Mouse (Mus musculus) lung, postnatal 14 days (tissue): Measurements from ENCODE around the gene Crebl2.

Source experiments
- DNase-seq: peaks from one replicate; pipeline ENCODE4 v3.0.0; 2021

The Crebl2 gene

DNA sequence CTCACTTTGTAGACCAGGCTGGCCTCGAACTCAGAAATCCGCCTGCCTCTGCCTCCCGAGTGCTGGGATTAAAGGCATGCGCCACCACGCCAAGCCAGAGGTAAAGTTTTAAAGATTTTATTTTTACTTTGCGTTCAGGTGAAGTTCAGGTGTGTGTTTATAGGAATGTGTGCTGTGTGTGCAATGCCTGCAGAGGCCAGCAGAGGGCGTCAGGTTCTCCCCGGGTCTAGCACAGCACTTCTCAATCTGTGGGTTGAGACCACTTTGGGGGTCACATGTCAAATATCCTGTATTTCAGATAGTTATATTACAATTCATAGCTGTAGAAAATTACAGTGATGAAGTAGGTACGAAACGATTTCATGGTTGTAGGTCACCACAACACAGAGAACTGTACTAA lies 7.1 kb upstream of the Crebl2 start:
- DNase-seq = no peak

DNA sequence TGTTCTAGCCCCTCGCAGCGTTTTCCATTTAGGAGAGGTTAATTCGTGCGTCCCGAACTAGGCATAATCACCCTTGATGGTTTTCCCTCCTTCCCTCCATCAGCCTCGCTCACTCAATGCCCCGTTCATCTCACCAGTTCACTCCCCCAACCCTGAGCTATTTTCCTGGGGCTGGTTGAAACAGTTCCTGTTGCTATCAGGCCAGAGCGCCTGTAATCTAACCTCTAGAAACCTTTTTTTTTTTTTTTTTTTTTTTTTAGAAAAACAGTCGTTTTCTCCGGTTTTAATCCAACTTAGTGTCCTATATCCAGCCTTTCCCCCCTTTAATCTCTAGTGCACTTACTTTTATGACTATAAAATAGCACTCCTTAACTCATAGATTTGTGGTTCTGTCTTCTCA lies 822 bp downstream of the Crebl2 start:
- no peak for DNase-seq

- DNase-seq = no peak
These were observed 4.8 kb downstream of the Crebl2 start for GRCm38 (mm10) chr6:134834585-134835251.

GRCm38 (mm10) chr6:134838111-134838510 lies 8.2 kb downstream of the Crebl2 start:
- DNase-seq = no peak

- DNase-seq = no peak
These were observed 10.4 kb downstream of the Crebl2 start for GRCm38 (mm10) chr6:134840346-134840745.

DNA sequence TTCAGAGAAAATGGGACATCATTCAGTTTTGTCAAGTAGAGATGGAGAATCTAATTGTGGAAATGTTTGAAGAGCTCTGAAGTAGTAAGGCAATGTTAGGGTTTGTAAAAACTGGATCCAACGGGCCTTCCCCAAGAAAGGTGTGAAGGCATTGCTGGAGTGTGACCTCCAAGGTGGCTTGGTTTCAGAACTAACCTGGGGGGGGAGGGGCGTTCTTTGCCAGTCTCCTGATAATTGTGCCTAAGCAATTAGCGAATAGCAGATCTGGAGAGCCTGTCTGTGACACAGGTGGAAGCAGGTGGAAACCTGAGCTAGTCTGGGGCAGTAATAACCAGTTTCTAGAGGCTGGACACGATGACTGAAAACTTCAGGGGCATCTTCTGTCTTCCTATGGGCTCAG lies 15.8 kb downstream of the Crebl2 start:
- no peak for DNase-seq

GRCm38 (mm10) chr6:134846308-134846707 lies 16.4 kb downstream of the Crebl2 start:
- DNase-seq = no peak

GRCm38 (mm10) chr6:134847550-134847949 lies 17.6 kb downstream of the Crebl2 start:
- no peak for DNase-seq

- DNase-seq = peak; percentile 50
These were observed 18.4 kb downstream of the Crebl2 start for GRCm38 (mm10) chr6:134848197-134848890.

DNA sequence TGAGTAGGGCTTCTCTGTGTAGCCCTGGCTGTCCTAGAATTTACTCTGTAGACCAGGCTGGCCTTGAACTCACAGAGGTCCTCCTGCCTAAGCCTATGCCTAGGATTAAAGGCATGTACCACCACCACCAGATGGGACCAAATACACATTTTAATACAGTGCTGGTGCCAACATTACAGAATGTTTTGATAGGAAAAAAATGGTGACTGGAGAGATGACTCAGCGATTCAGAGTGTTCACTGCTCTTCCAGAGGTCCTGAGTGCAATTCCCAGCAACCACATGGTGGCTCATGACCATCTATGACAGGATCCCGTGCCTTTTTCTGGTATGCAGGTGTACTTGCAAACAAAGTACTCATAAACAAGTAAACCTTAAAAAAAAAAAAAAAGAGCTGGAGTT lies 19.5 kb downstream of the Crebl2 start:
- no peak for DNase-seq

GRCm38 (mm10) chr6:134849985-134850384 lies 20.0 kb downstream of the Crebl2 start:
- DNase-seq = no peak

DNA sequence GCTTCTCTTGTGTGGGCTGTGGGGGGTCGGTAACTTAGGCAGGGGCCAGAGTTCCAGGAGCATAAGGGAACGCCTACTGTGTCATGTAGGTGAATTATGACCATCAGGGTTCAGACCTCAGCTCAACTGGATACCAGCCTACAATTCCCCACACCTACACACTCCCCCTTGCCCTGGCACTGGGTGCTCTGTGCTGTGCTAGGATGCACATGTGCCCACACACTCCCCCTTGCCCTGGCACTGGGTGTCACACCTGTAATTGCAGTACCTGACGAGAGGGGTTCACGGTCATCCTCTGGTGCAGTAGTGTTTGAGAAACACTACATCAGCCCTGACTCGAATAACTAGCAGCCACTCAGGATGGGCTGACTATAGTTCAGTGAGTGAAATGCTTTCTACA lies 24.8 kb downstream of the Crebl2 start:
- DNase-seq = no peak

DNA sequence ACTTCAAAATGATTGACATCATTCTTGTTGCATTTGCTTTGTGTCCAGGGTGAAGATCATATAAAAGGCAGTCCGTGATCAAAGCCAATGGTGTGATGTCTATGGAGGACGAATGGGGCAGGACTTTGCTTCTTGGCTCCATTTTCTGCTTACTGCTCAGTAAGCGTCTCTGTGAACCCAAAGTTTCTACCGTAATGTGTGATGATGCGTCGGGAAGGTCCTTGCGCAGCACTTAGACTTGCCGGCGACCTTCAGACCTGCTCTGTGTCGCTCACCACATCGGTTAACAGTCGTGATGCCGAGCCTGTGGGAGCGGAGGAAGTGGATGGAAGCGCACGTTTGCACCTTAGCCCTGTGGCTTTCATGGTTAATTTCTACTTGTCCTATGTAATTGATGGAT lies 26.0 kb downstream of the Crebl2 start:
- DNase-seq = no peak

DNA sequence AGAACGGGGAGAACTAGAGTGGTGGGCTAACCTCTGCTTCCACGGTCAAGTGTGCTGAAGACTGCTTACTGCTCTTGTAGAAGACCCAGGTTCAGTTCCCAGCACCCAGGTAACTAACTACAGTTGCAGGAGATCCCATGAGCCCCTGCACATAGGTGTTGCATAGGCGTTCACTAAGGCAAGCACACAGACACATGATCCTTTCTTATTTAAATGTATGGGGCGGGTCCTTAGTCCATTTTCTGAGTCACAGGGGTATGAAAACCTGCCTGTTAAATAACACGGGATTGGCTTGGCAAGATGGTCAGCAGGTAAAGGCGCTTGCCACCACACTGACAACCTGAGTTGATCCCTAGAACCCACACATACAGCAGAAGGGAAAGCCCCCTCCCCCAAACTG lies 29.1 kb downstream of the Crebl2 start:
- no peak for DNase-seq

- no peak for DNase-seq
These were observed 30.3 kb downstream of the Crebl2 start for GRCm38 (mm10) chr6:134860275-134860674.

GRCm38 (mm10) chr6:134861386-134861785 lies 31.4 kb downstream of the Crebl2 start:
- no peak for DNase-seq

DNA sequence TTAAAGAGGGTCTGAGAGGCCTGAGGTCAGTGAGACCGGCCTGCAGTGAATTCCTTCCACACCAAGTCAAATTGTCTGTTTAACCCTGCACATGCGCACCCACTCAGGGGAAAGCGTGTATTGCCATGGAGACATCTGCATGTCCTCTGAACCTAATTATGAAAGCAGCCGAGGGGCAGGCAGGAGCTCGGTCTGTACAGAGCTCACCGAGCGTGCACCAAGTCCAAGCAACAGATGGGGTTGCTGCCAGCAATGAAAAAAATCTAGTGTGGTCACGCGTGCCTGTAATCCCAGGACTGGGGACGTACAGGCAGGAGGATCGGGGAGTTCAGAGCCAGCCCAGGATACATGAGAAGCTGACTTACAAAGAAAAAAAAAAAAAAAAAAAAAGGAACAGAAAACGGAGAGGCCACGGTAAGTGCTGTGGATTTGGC lies 32.7 kb downstream of the Crebl2 start:
- DNase-seq = no peak

- peak; percentile 98 for DNase-seq
These were observed 33.2 kb downstream of the Crebl2 start for GRCm38 (mm10) chr6:134863146-134863545.

DNA sequence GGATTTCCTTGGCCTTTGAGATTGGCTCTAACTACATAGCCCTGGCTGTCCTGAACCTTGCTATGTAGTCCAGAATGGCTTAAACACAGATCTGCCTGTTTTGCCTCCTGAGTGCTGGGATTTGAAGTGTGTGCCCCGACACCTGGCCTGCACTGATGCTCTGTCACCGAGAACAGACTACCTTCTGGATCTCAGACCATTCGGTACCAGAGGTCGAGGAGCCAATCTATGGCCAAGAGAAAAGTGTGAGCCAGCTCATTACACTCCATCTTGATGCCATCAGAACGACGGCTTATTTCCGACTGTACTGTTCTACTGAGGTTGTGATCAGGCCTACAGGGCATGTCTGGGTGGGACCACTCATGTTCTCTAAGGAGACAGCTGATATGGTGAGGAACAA lies 36.2 kb downstream of the Crebl2 start:
- no peak for DNase-seq

GRCm38 (mm10) chr6:134867325-134867724 lies 37.4 kb downstream of the Crebl2 start:
- DNase-seq = no peak

DNA sequence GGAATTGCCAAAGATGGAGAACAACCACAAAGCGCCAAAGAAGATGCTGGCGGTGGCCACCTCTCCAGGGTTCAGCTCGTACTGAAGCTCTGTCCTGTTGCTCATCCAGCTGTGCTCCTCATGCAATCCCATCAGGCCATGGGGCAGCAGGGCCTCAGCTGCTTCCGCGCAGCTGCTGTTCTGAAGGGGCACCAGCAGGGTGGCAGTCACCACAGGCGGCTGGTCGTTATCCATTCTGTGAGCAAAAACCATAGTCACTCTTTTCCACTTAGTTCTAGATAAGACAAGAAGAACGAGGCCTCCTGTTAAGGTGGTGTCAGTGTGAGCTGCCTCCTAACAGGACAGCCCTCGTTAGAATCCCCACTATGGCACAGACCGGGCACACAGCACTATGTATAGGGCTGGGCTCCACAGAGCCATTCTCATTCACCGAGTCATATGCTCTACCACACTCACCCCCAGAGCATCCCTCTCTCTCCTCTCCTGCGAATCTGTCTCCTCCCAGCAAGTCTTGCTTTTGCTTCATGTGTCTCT lies 40.3 kb downstream of the Crebl2 start:
- no peak for DNase-seq

DNA sequence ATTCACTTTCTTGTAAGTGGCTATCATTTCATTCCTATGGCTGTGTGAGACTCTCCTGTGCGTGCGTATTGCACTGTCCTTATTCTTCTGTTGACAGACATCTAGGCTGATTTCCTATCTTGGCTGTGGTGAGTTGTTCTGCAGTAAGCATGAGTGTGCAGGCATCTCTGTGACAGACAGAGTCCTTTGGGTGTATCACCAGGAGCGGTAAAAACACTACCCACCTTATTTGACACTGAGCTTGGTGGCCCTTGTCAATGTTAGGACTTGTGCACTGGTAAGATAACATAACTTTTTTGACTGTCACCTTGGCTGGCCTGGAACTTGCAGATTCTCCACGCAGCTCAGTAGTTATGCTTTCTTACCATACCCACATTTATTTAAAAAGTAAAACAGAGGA lies 40.9 kb downstream of the Crebl2 start:
- no peak for DNase-seq

DNA sequence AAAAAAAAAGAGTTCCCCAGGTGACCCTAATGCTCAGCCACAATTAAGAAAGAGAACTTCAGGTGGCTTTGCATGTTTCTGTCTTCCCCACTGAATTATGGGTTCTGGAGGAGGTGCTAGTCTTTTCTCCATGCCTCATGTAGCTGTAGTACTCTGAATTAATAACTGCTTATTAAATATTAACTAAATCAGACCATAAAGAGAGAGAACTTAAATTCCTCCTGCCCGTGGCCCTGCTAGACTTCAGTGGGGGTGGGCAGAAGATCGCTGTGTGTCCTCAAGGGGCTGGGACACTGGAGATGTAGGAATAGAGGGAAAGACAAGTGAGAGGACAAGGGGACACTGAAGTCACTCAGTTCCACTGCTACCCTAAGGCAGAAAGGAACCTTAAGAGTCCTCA lies 42.3 kb downstream of the Crebl2 start:
- no peak for DNase-seq

- no peak for DNase-seq
These were observed 43.1 kb downstream of the Crebl2 start for GRCm38 (mm10) chr6:134873018-134873417.

DNA sequence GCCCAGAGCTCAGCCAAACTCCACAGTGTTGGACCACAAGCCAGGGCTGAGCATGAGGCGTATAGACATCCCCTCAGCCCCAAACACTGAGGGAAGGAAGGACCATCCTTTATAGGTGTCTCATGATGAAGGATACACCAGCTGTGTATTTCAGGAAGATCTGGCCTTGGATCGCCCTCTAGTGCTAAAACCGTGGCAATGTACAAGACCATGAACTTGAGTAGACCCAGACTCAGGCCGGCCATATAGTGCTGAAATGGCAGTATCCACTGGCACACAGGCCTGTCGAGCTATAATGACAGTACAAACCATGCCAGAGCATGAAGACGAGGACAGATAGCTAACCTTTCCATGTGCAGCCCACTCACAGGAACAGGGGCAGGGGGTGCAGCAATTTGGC lies 46.8 kb downstream of the Crebl2 start:
- no peak for DNase-seq
